In genomic region chr11:115162832-115163480, GRCm38 (mm10) we compare ENCODE assay signal across 7 mouse cellular contexts. TPM values are rescaled to one million over a fixed set of nuclear protein-coding genes. Genes with fewer than 3 reads are reported as not detected.
A peak's percentile ranks its signal among the peaks of the same experiment; 100 is the strongest.
DNase-seq lines count a peak whose midpoint lies in the region; ATAC-seq lines count a peak whose summit lies in the region.

TSS of gene Slc9a3r1 (plus strand) at chr11:115163341.

- peak within 1 kb of the TSS; percentile 48 for H3K4me3 ChIP-seq in embryonic facial prominence, embryonic 11.5 days (ENCODE audit: low read depth, low read length)
- peak within 1 kb of the TSS; percentile 63 for H3K4me3 ChIP-seq in limb, embryonic 10.5 days
- peak within 1 kb of the TSS; percentile 42 for H3K4me3 ChIP-seq in midbrain, embryonic 13.5 days (replicated peaks)

- peak; percentile 99 for DNase-seq in adrenal gland, postnatal 14 days
- peak; percentile 98 for DNase-seq in embryonic facial prominence, embryonic 11.5 days (ENCODE audit: low spot score)
- peak; percentile 99 for DNase-seq in kidney, adult 11 months
- DNase-seq in limb, embryonic 10.5 days (ENCODE audit: low spot score): peak; percentile 96
- peak; percentile 98 for DNase-seq in spleen, adult 12 weeks (ENCODE audit: low spot score)

- no peaks in the 10 kb centered on the region for H3K36me3 ChIP-seq in embryonic facial prominence, embryonic 11.5 days (replicated peaks; ENCODE audit: control insufficient read depth, insufficient read depth, low read depth, low read length)
- no peaks in the 10 kb centered on the region for H3K36me3 ChIP-seq in limb, embryonic 10.5 days
- H3K36me3 ChIP-seq in midbrain, embryonic 13.5 days: no peaks in the 10 kb centered on the region

- under 1% methylated on average over 47 of the region's 47 CpGs for WGBS in embryonic facial prominence, embryonic 11.5 days
- under 1% methylated on average over 47 of the region's 47 CpGs for WGBS in limb, embryonic 10.5 days
- WGBS in midbrain, embryonic 13.5 days: under 1% methylated on average over 47 of the region's 47 CpGs

- H3K27ac ChIP-seq in embryonic facial prominence, embryonic 11.5 days (replicated peaks; ENCODE audit: low read depth, low read length): no peak within 1 kb of the TSS
- H3K27ac ChIP-seq in limb, embryonic 10.5 days: peak within 1 kb of the TSS; percentile 80
- no peak within 1 kb of the TSS for H3K27ac ChIP-seq in midbrain, embryonic 13.5 days

- H3K9me3 ChIP-seq in embryonic facial prominence, embryonic 11.5 days (replicated peaks; ENCODE audit: control insufficient read depth, low read length): no peaks in the 10 kb centered on the region
- no peaks in the 10 kb centered on the region for H3K9me3 ChIP-seq in limb, embryonic 10.5 days (replicated peaks)
- no peaks in the 10 kb centered on the region for H3K9me3 ChIP-seq in midbrain, embryonic 13.5 days

- no peaks in the 10 kb centered on the region for H3K4me1 ChIP-seq in embryonic facial prominence, embryonic 11.5 days (ENCODE audit: control insufficient read depth, insufficient read depth, low read length)
- H3K4me1 ChIP-seq in limb, embryonic 10.5 days: peaks cover 58% of the 10 kb centered on the region
- peaks cover 45% of the 10 kb centered on the region for H3K4me1 ChIP-seq in midbrain, embryonic 13.5 days (replicated peaks)

- ATAC-seq in embryonic facial prominence, embryonic 11.5 days (replicated peaks; ENCODE audit: insufficient number of reproducible peaks, low FRiP score, low TSS enrichment, low read depth): peak; percentile 93
- ATAC-seq in granulocyte monocyte progenitor cell, adult 5-6 weeks (replicated peaks; ENCODE audit: poor library complexity, severe bottlenecking): peak; percentile 78
- peak; percentile 93 for ATAC-seq in midbrain, embryonic 13.5 days

- H3K27me3 ChIP-seq in embryonic facial prominence, embryonic 11.5 days (ENCODE audit: control insufficient read depth, insufficient read depth, low read length): peaks cover 26% of the 10 kb centered on the region
- H3K27me3 ChIP-seq in limb, embryonic 10.5 days (ENCODE audit: low read depth, poor library complexity, severe bottlenecking): peaks cover 49% of the 10 kb centered on the region
- peaks cover 62% of the 10 kb centered on the region for H3K27me3 ChIP-seq in midbrain, embryonic 13.5 days

- peak within 1 kb of the TSS; percentile 42 for H3K9ac ChIP-seq in embryonic facial prominence, embryonic 11.5 days (replicated peaks; ENCODE audit: low read length)
- peak within 1 kb of the TSS; percentile 47 for H3K9ac ChIP-seq in midbrain, embryonic 13.5 days (replicated peaks)

- peak within 1 kb of the TSS; percentile 70 for H3K4me2 ChIP-seq in embryonic facial prominence, embryonic 11.5 days (ENCODE audit: low read depth, low read length)
- peak within 1 kb of the TSS; percentile 63 for H3K4me2 ChIP-seq in midbrain, embryonic 13.5 days (replicated peaks)

RNA-seq across cellular contexts. Expression of gene Slc9a3r1, which starts in this region (rescaled TPM):
- 23.0 and 24.3 TPM in 2 replicates for total RNA-seq in adrenal gland, postnatal 14 days (2021)
- 31.3 and 36.0 TPM in 2 replicates for polyA plus RNA-seq in embryonic facial prominence, embryonic 11.5 days (2014; fragmentation: Nextera tagmentation; extraction: Ambion mirVana)
- 37.4 and 55.9 TPM in 2 replicates for total RNA-seq in granulocyte monocyte progenitor cell, adult 5-6 weeks (2014; fragmentation: Nextera tagmentation)
- total RNA-seq in granulocyte monocyte progenitor cell, adult 5-6 weeks (2017): 48.2 and 50.3 TPM in 2 replicates
- 30.7 and 32.2 TPM in 2 replicates for polyA plus RNA-seq in limb, embryonic 10.5 days (2016; fragmentation: Nextera tagmentation; extraction: Ambion mirVana)
- polyA plus RNA-seq in midbrain, embryonic 13.5 days (2015; fragmentation: Nextera tagmentation; extraction: Ambion mirVana): 30.4 and 34.3 TPM in 2 replicates
